Mouse (Mus musculus) G1E (cell line): ENCODE data around the gene A4galt.

Experiments
- CTCF ChIP-seq: IDR thresholded peaks from 2 replicates; pipeline ENCODE4 v1.5.1; 2012; ENCODE audit warnings: low read depth, low read length, inconsistent platforms, mixed read lengths
- GATA1 ChIP-seq: IDR thresholded peaks from 2 replicates; pipeline ENCODE4 v1.6.1; 2012; ENCODE audit warnings: borderline replicate concordance, low read length, inconsistent platforms, mixed read lengths
- GATA2 ChIP-seq: IDR thresholded peaks from 2 replicates; pipeline ENCODE4 v1.6.1; 2012; ENCODE audit warnings: low read depth, low read length, inconsistent platforms, borderline replicate concordance
- POLR2AphosphoS5 ChIP-seq: IDR thresholded peaks from 2 replicates; pipeline ENCODE4 v1.6.1; 2012; ENCODE audit warnings: low read depth, low read length, inconsistent platforms; ENCODE audit not compliant: insufficient replicate concordance
- TAL1 ChIP-seq: conservative IDR thresholded peaks from 2 replicates; pipeline ENCODE4 v1.6.1; 2012; ENCODE audit warnings: low read depth, low read length, inconsistent platforms, mixed read lengths

DNA sequence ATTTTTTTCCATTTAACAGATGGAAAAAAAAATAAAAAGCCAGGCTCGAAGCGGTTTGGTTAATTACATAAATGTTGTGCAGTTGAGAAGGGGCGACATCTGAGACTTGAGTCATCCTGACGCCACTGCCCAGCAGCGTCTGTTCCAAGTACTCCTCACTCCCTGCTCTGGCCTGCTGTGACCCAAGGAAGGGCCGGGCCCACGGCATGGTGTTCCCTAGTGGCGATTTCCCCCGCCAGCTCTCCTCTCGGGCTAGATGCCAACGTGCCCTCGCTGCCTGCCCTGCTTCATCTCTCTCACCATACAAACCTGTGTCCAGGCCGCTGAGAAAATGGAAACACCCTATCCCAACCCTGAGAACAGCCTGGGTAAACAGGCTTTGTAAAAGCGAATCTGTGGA, 486 bp upstream of the A4galt start:
- TF ChIP-seq CTCF = no peak
- no peak for TF ChIP-seq POLR2AphosphoS5
- TF ChIP-seq TAL1 = no peak
- TF ChIP-seq GATA1 = no peak
- TF ChIP-seq GATA2 = no peak
